Mouse (Mus musculus) heart, embryonic 16.5 days (tissue): ENCODE results near the gene Piezo1. TPM values are rescaled to one million over a fixed set of nuclear protein-coding genes. Genes with fewer than 3 reads are reported as not detected.

Experiments used
- ATAC-seq: fragments of 200-750 bp; cut with Nextera tagmentation; replicated peaks from 2 replicates; pipeline ENCODE4 v1.8.0; 2017; ENCODE audit warnings: moderate number of reproducible peaks; ENCODE audit not compliant: insufficient read depth, low FRiP score; ENCODE audit errors: extremely low read depth
- H3K27ac ChIP-seq: fragments of 300-500 bp; sonication (generic); 2 replicates; pipeline ENCODE4 v1.5.1; 2014; ENCODE audit warnings: mild to moderate bottlenecking, low read length, control low read depth, moderate library complexity
- H3K27me3 ChIP-seq: fragments of 300-500 bp; sonication (generic); 2 replicates; pipeline ENCODE4 v1.6.1; 2014; ENCODE audit warnings: low read length, mixed read lengths; ENCODE audit not compliant: control insufficient read depth, insufficient read depth
- H3K36me3 ChIP-seq: fragments of 300-500 bp; sonication (generic); 2 replicates; pipeline ENCODE4 v1.6.1; 2014; ENCODE audit not compliant: control insufficient read depth, insufficient read depth
- H3K4me1 ChIP-seq: fragments of 300-500 bp; sonication (generic); 2 replicates; pipeline ENCODE4 v1.6.1; 2014; ENCODE audit warnings: low read length, mixed read lengths; ENCODE audit not compliant: control insufficient read depth, insufficient read depth
- H3K4me2 ChIP-seq: fragments of 300-500 bp; sonication (generic); 2 replicates; pipeline ENCODE4 v1.6.1; 2014; ENCODE audit warnings: low read depth, mild to moderate bottlenecking, control low read depth, low read length
- H3K4me3 ChIP-seq: fragments of 300-500 bp; sonication (generic); 2 replicates; pipeline ENCODE4 v1.5.1; 2014; ENCODE audit warnings: mild to moderate bottlenecking, control low read depth, low read length
- H3K9ac ChIP-seq: fragments of 300-500 bp; sonication (generic); 2 replicates; pipeline ENCODE4 v1.6.1; 2014; ENCODE audit warnings: low read length, control low read depth
- H3K9me3 ChIP-seq: fragments of 300-500 bp; sonication (generic); replicated peaks from 2 replicates; pipeline ENCODE4 v1.6.1; 2016; ENCODE audit warnings: low read length; ENCODE audit not compliant: control insufficient read depth
- WGBS: fragments of 180-500 bp; shearing (Covaris S2); extraction: QIAGEN DNeasy Blood & Tissue Kit; methylation state at CpG from one replicate; pipeline ENCODE4 v1.1.7; 2014; 5-methylcytosine and 5-hydroxymethylcytosine counted together
- polyA plus RNA-seq: library from polyadenylated mRNA; unstranded; fragments of >200 nt; fragmentation: Nextera tagmentation; extraction: Ambion mirVana; gene quantifications from 2 replicates; pipeline ENCODE4 v1.2.1, GENCODE M21; 2015

Gene Piezo1
- polyA plus RNA-seq, 1 experiment from 2014 or later: 13.5 TPM

DNA sequence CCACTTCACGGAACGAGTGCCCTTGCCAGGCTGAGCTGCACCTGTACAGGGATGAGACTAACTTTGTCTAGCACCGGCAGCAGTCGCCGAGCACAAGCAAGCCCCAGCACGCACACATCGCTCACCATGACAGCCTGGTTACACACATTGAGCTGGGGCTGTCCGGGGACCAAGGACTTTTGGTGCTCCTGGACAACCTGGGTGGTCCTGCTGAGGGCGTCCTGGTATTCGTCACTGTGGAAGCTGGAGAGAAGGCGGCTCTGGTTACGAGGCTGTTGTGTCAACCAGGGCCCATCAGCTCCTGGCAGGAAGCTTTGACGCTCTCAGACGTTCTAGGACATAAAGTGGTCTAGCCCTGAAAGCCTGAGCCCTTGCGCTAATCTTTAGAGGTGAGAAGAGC is 29.8 kb upstream of the Piezo1 start:
- Histone ChIP-seq H3K36me3 (no peaks in the 10 kb centered on the region), H3K4me2 (no peak overlapping the region), H3K9me3 (no peaks in the 10 kb centered on the region), H3K4me3 (no peak overlapping the region), H3K4me1 (peaks cover 12% of the 10 kb centered on the region), H3K27ac (no peak overlapping the region), H3K27me3 (no peaks in the 10 kb centered on the region), H3K9ac (no peak overlapping the region)
- ATAC-seq: no peak
- 53% methylated on average over 15 of the region's 15 CpGs for WGBS

DNA sequence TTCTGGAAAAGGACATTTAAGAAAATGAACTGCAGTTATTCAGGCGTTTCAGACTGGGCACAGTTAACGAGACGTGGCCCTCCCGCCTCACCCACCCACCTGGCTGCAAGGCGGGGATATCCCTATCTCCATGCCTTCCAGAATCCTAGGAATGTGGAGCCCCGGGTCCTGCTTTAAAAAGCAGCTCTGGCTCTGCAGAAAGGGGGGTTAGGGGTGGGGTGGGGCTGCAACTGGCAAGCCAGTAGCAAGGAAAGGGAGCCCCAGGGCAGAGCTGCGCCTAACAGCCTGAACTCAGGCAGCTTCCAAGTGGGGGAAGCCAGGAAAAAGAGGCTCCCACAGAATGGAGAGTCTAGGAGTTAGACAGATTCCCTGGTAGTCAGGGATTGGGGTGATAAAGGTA is 28.1 kb upstream of the Piezo1 start:
- H3K4me3 ChIP-seq: no peak overlapping the region
- peak overlapping the region; percentile 21; the same call in 1 of the 2 replicates for H3K9ac ChIP-seq
- WGBS: 31% methylated on average over 7 of the region's 7 CpGs
- no peak for ATAC-seq
- H3K4me1 ChIP-seq: peaks cover 29% of the 10 kb centered on the region
- no peaks in the 10 kb centered on the region for H3K27me3 ChIP-seq
- no peak overlapping the region for H3K27ac ChIP-seq
- no peak overlapping the region for H3K4me2 ChIP-seq
- no peaks in the 10 kb centered on the region for H3K36me3 ChIP-seq
- H3K9me3 ChIP-seq: no peaks in the 10 kb centered on the region

DNA sequence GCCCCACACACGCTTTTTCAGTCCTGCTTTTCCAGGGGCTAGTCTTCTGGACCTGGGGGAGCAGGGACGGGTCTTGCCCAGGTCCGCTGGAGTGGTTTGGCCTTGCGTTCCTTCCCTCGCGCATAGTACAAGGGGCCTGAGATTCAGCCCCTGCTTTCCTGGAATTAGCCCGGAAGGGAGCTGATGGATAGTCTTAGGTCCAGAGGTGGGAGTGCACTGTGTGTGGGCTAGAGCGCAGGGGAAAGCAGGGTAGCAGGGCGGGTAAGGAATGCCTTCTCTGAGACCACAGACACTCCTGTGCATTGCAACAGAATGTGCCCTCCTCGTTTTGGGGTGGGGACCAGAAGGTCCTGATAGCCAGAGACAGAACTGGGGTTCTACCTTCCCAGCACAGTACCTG is 26.0 kb upstream of the Piezo1 start:
- Histone ChIP-seq H3K4me2 (peak overlapping the region; percentile 84), H3K27me3 (no peaks in the 10 kb centered on the region), H3K4me1 (peaks cover 29% of the 10 kb centered on the region), H3K9ac (no peak overlapping the region), H3K36me3 (peaks cover 8% of the 10 kb centered on the region), H3K27ac (no peak overlapping the region), H3K4me3 (peak overlapping the region; percentile 72), H3K9me3 (no peaks in the 10 kb centered on the region)
- ATAC-seq: no peak
- WGBS: 42% methylated on average over 10 of the region's 10 CpGs

DNA sequence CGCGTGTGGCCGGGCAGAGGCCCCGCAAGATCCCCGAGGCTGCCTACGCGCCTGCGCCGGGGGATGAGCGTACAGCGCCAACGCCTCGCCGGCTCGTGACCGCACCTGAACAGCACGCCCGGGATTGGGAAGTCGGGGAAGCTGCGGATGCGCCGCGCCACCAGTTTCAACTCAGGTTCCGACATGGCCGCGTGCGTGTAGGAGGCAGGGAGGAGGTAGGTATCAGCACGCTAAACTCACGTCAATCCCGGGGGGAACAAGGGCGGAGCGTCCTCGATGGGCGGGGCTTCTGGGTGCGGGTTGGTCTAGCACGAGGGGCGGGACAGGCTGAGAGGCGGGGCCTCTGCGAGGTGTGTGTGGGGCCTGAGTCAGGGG is 25.5 kb upstream of the Piezo1 start, which contains the start of gene Aprt:
Gene Aprt, minus strand, starts transcription at position 262 of the 375 bp plus-strand sequence.
- Histone ChIP-seq H3K4me1 (peaks cover 29% of the 10 kb centered on the region), H3K27me3 (no peaks in the 10 kb centered on the region), H3K9ac (peak within 1 kb of the TSS; percentile 82), H3K9me3 (no peaks in the 10 kb centered on the region), H3K27ac (peak within 1 kb of the TSS; percentile 54), H3K4me2 (peak within 1 kb of the TSS; percentile 84), H3K36me3 (peaks cover 12% of the 10 kb centered on the region), H3K4me3 (peak within 1 kb of the TSS; percentile 72)
- ATAC-seq: peak; percentile 90
- under 1% methylated on average over 39 of the region's 39 CpGs for WGBS

DNA sequence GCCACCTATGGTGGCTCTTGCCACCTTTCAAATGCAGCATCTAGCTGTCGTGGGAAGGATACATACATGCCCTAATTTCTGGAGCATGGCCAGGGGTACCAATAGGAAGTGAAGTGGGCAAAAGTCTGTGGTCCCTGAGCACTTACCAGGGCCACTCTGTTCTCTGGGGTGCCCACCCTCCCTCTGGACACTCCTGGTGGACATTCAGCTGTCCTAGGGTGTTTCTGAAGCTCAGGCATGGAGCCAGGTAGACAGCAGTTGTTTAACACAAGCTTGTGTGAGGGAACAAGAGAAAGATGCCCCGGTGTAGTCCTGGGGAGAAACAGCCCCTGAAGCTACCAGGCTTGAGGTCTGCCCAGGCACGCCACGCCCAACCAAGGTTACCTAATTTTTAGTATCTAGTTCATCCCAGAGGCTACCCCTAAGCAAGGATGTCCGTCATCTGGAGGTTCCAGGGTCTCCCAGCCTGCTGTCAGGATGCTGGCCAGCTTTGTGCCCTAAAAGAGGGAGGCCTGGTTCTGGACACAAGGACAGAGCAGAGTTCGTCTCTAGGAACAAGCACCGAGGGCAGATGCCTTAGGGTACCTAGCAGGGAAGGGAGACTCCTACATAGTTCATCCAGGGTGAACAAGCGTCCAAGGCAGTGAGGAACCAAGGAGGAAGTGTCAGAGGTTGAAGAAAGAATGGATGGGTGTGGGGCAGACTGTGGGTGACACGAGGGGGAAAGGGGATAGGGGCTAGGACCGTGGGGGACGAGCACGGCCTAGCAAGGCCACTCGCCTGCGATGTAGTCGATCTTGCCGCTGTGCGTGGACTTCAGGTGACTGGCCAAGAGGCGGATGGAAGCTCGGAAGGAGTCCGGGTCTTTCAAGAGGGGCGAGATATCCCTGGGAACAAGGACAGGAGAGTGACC is 24.9 kb upstream of the Piezo1 start:
- Histone ChIP-seq H3K4me3 (peak overlapping the region; percentile 72), H3K4me1 (peaks cover 29% of the 10 kb centered on the region), H3K9ac (peak overlapping the region; percentile 82), H3K36me3 (peaks cover 18% of the 10 kb centered on the region), H3K4me2 (peak overlapping the region; percentile 84), H3K9me3 (no peaks in the 10 kb centered on the region), H3K27me3 (no peaks in the 10 kb centered on the region), H3K27ac (peak overlapping the region; percentile 54)
- ATAC-seq: no peak; the same call in 1 of the 2 replicates
- WGBS: 19% methylated on average over 21 of the region's 21 CpGs

DNA sequence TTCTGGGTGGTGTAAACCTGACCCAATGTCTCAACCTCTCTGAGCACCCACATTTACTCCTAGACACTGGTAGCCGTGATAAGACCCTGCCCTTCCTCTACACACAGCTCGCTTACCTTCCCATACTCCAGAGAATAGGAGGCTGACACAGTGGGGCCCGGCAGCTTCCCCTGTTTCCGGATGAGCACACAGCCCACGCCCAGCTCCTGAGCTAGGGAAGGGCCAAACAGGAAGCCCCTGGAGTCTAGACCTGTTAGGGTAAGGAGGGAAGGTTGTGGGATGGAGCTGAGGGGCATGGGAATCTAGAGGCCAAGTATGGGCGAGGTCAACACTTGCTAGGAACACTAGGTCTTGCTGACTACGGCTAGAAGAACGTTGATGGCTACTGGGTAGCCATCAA is 24.2 kb upstream of the Piezo1 start:
- Histone ChIP-seq H3K27ac (peak overlapping the region; percentile 38), H3K9ac (0 out of 2 replicates have a peak overlapping the region, but pooled peaks have one; percentile 1), H3K36me3 (peaks cover 23% of the 10 kb centered on the region), H3K4me2 (peak overlapping the region; percentile 84), H3K4me1 (peaks cover 29% of the 10 kb centered on the region), H3K9me3 (no peaks in the 10 kb centered on the region), H3K4me3 (peak overlapping the region; percentile 72), H3K27me3 (no peaks in the 10 kb centered on the region)
- WGBS: 61% methylated on average over 8 of the region's 8 CpGs
- no peak for ATAC-seq

DNA sequence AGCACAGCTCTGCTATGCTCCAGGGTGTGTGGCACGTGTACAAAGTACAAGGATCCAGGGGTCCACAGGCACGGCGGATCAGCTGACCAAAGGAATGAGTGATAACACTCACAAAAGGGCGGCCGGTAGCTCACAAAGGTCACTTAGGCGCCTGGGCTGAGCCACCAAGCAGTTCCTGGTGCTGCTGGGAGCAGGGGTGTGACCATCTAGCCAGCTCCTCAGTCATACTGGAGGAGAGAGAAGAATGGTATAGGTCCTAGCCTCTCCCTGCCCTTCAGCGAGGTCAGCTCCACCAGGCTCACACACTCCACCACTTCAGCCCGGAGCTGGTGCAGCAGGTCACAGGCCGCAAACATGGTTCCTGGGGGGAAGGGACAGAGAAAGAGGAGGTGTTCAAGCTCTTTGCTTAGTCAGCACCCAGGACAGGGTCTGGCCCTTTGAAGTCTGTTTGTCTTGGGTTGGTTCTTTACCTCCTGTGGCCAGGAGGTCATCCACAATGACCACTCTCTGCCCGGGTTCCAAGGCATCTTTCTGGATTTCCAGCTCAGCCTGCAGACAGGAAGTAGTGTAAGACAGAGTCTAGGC is 23.6 kb upstream of the Piezo1 start:
- peaks cover 28% of the 10 kb centered on the region for H3K36me3 ChIP-seq
- no peak for ATAC-seq
- H3K4me2 ChIP-seq: peak overlapping the region; percentile 84
- peak overlapping the region; percentile 13; the same call in 1 of the 2 replicates for H3K4me3 ChIP-seq
- peaks cover 29% of the 10 kb centered on the region for H3K4me1 ChIP-seq
- 28% methylated on average over 10 of the region's 10 CpGs for WGBS
- H3K27ac ChIP-seq: peak overlapping the region; percentile 38
- 0 out of 2 replicates have a peak overlapping the region, but pooled peaks have one; percentile 10 for H3K9ac ChIP-seq
- H3K9me3 ChIP-seq: no peaks in the 10 kb centered on the region
- H3K27me3 ChIP-seq: no peaks in the 10 kb centered on the region

DNA sequence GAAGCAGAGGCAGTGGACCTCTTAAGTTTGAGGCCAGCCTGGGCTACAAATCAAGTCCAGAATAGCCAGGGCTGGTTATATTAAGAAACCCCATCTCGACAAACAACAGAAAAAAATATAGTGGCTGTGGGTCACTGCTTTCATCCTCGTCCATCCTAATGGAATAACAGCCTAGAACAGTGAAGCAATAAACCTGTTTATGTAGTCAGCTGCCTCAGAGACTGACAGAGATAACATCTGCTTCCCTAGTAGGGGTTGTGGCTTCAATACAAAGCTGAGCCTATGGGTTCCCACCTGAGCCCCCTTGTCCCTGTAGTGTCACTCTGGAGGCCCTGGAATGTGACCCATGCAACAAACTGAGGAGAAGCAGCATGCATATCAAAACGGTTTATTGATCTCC is 23.1 kb upstream of the Piezo1 start:
- Histone ChIP-seq H3K9me3 (no peaks in the 10 kb centered on the region), H3K9ac (no peak overlapping the region), H3K36me3 (peaks cover 29% of the 10 kb centered on the region), H3K27ac (no peak overlapping the region), H3K27me3 (no peaks in the 10 kb centered on the region), H3K4me1 (peaks cover 29% of the 10 kb centered on the region), H3K4me3 (no peak overlapping the region), H3K4me2 (no peak overlapping the region)
- no peak for ATAC-seq
- WGBS: 41% methylated on average over 3 of the region's 3 CpGs

DNA sequence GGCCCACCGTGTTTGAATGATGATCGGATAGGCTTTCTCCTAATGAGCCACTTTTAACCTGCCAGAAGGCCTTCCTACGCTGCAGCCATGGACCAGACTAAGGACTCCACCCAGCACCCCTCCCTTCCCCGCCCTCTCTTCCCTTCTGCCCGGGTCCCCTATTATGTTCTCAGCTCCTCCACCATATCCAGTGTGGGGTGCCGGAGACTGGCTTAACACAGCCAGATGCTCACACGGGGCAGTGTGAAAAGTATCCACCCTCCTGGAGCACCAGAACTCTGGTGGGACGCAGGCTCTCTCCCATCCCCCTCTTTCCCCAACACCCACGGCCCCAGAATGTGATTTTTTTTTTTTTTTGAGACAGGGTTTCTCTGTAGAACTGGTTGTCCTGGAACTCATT is 22.4 kb upstream of the Piezo1 start:
- H3K36me3 ChIP-seq: peaks cover 29% of the 10 kb centered on the region

More for the DNA sequence above, 22.4 kb upstream of the Piezo1 start:
- peaks cover 33% of the 10 kb centered on the region for H3K4me1 ChIP-seq
- WGBS: 67% methylated on average over 9 of the region's 9 CpGs
- ATAC-seq: no peak
- no peaks in the 10 kb centered on the region for H3K27me3 ChIP-seq
- H3K9me3 ChIP-seq: no peaks in the 10 kb centered on the region
- no peak overlapping the region for H3K4me2 ChIP-seq
- no peak overlapping the region for H3K27ac ChIP-seq
- no peak overlapping the region for H3K9ac ChIP-seq
- H3K4me3 ChIP-seq: no peak overlapping the region
